Mouse (Mus musculus) ES-Bruce4 (cell line): Measurements from ENCODE around the gene Acot11. TPM values are rescaled to one million over a fixed set of nuclear protein-coding genes. Genes with fewer than 3 reads are reported as not detected.
"Not testable (repeated sequence)": the region's sequence is repeated elsewhere in the genome, so short reads cannot be mapped to it uniquely, and the experiment has no call there.

Source experiments
- H3K27ac ChIP-seq: 2 replicates; pipeline ENCODE4 v1.5.1; 2012; ENCODE audit warnings: low read length, inconsistent platforms; ENCODE audit not compliant: insufficient read depth
- H3K27me3 ChIP-seq: 2 replicates; pipeline ENCODE4 v1.6.1; 2012; ENCODE audit warnings: mild to moderate bottlenecking, low read length, inconsistent platforms; ENCODE audit not compliant: control insufficient read depth, poor library complexity, insufficient read depth, severe bottlenecking
- H3K36me3 ChIP-seq: 2 replicates; pipeline ENCODE4 v1.6.1; 2012; ENCODE audit warnings: inconsistent platforms, mild to moderate bottlenecking, low read length, moderate library complexity; ENCODE audit not compliant: control insufficient read depth, poor library complexity, insufficient read depth, severe bottlenecking
- H3K4me1 ChIP-seq: one replicate; pipeline ENCODE4 v1.8.1; 2011; ENCODE audit warnings: low read length; ENCODE audit not compliant: control insufficient read depth, insufficient read depth
- H3K4me3 ChIP-seq: 2 replicates; pipeline ENCODE4 v1.5.1; 2011; ENCODE audit warnings: low read depth, mild to moderate bottlenecking, low read length
- H3K9ac ChIP-seq: 2 replicates; pipeline ENCODE4 v1.6.1; 2012; ENCODE audit warnings: low read depth, mild to moderate bottlenecking, inconsistent platforms; ENCODE audit not compliant: poor library complexity, severe bottlenecking
- H3K9me3 ChIP-seq: replicated peaks from 2 replicates; pipeline ENCODE4 v1.6.1; 2012; ENCODE audit warnings: mild to moderate bottlenecking, low read length, inconsistent platforms; ENCODE audit not compliant: control insufficient read depth, poor library complexity, insufficient read depth, severe bottlenecking
- CTCF ChIP-seq: IDR thresholded peaks from one replicate; pipeline ENCODE4 v1.8.1; 2011; ENCODE audit warnings: low read depth, low read length
- EP300 ChIP-seq: IDR thresholded peaks from 2 replicates; pipeline ENCODE4 v1.6.1; 2011; ENCODE audit warnings: low read depth, low read length; ENCODE audit not compliant: insufficient read depth
- POLR2A ChIP-seq: IDR thresholded peaks from one replicate; pipeline ENCODE4 v1.8.1; 2011; ENCODE audit warnings: low read length; ENCODE audit not compliant: insufficient read depth
- polyA plus RNA-seq: library from polyadenylated mRNA; stranded (reverse); fragments of >200 nt; gene quantifications from 2 replicates; pipeline ENCODE4 v1.2.4, GENCODE M21; 2011; ENCODE audit warnings: low read depth; ENCODE audit not compliant: missing spikeins, insufficient read depth, insufficient read length

The Acot11 gene
- polyA plus RNA-seq, 1 experiment = 3.8 TPM

DNA sequence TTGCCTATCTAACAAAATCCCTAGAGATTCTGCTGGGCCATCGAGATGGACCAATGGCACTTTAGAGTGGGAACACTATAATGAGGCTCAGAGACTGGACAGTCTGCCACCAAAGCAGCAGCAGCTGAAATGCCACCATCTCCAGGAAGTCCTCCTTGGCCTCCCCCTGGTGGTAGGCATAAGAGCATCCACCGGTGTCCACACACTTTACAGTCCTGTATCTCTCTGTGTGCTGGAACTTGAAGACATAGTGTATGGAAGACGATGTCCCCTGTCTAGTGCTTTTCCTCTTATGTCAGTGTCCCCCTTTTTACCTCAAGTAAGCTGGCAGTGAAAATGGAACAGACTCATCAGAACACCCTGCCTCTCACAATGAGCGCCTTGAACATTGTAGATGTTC is 1.0 kb downstream of the Acot11 start:
- Histone ChIP-seq H3K4me3 (no peak overlapping the region), H3K27ac (no peak overlapping the region), H3K9ac (no peak overlapping the region), H3K4me1 (no peaks in the 10 kb centered on the region), H3K9me3 (no peaks in the 10 kb centered on the region), H3K36me3 (no peaks in the 10 kb centered on the region), H3K27me3 (no peaks in the 10 kb centered on the region)
- peak; percentile 31 for TF ChIP-seq CTCF
- no peak for TF ChIP-seq POLR2A
- no peak for TF ChIP-seq EP300

DNA sequence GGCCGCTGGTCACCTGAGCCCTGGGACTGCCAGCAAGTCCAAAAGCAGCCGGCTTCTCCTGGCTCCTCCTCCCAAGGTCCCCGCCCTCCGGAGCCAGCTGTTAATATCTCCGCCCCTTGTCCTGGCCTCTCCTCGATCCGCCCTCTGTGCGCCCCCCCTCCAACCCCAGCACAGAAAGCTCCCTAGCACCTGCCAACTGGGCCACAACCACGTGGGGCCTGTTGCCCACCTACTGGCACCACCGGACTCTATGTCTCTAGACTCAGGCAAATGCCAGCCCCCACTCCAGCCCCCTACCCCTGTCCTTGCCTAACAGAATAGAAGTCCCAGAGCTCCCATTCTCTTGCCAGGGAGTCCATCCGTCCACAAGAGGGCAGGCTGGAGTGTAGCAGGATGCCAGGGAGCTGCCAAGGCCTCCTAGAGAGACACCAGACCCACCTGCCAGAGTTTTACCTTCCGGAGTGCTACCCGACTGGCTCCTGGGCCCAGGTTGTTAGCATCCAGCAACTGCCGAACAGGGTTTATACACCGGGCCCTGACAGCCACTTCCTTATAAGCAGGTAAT is 4.9 kb downstream of the Acot11 start:
- Histone ChIP-seq H3K4me1 (no peaks in the 10 kb centered on the region), H3K9ac (0 out of 2 replicates have a peak overlapping the region, but pooled peaks have one; percentile 23), H3K36me3 (no peaks in the 10 kb centered on the region), H3K27ac (no peak overlapping the region), H3K27me3 (no peaks in the 10 kb centered on the region), H3K4me3 (peak overlapping the region; percentile 37; the same call in 1 of the 2 replicates), H3K9me3 (no peaks in the 10 kb centered on the region)
- peak; percentile 64 for TF ChIP-seq CTCF
- no peak for TF ChIP-seq POLR2A

DNA sequence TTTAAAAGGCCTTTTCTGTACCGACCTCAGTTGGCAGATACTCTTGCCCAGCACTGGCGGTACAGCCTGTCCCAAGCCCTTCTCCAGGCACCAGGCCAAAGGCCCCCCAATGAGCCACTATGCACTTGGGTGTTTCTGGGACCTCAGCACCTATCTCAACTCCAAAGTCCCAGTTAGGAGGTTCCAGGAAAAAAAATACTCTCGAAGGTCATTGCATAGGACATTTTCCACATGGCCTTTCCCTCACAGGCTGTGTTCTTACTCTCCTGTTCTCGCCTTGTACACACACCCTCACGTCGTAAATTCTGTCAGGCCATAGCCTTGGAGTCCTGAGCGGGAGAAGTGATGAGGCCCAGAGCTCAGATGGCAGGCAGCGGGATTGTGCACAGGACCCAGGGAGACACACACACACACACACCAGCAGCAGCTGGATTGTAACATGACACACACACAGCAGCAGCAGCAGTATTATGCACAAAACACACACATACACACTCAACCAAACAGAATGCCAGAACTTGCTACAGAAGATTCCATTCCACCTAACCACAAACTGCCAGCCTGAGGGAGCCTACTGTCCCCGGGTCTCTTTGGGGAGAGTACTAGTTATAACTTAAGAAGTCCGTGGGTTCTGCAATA is 5.8 kb downstream of the Acot11 start:
- H3K9me3 ChIP-seq = no peaks in the 10 kb centered on the region
- no peaks in the 10 kb centered on the region for H3K4me1 ChIP-seq
- no peak overlapping the region for H3K27ac ChIP-seq
- H3K4me3 ChIP-seq = no peak overlapping the region
- H3K27me3 ChIP-seq = no peaks in the 10 kb centered on the region
- H3K9ac ChIP-seq = no peak overlapping the region
- H3K36me3 ChIP-seq = no peaks in the 10 kb centered on the region
- no peak for TF ChIP-seq CTCF
- no peak for TF ChIP-seq EP300
- no peak for TF ChIP-seq POLR2A

DNA sequence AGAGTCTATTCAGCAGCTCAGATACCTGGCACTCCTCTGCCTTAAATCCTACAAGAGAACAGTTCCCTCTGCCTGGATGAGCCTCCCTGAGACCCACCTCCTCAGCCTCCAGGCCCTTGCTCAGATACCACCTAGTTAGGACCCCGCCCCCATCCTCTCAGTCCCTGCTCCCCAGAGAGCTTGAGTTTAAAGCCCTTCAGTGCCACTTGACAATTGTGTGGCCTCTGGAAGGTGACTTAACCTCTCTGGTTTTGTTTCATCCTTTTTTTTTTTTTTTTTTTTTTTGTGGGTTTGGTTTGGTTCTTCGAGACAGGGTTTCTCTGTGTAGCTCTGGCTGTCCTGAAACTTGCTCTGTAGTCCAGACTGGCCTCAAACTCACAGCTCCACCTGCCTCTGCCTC is 9.5 kb downstream of the Acot11 start:
- H3K27ac ChIP-seq = no peak overlapping the region

DNA sequence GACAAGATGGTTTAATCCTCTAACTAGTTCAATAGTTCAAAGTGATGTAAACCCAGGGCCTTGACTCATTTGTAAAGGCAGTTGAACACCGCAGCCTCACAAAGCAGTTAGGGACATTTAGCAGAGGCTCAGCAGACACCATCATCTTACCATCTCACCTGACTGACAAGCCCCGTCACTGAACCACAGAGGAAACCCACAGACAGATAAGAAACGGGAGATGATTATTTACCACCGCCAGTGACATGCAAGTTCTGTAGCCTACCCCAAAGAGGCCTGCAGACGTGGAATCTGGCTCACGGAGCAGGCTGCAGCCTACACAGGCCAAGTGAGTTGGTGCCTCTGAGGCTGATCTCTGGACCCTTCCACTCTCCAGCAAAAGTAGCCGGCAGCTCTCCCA is 10.6 kb downstream of the Acot11 start:
- no peaks in the 10 kb centered on the region for H3K36me3 ChIP-seq
- H3K9ac ChIP-seq = no peak overlapping the region
- H3K4me1 ChIP-seq = peaks cover 4% of the 10 kb centered on the region
- no peaks in the 10 kb centered on the region for H3K27me3 ChIP-seq
- TF ChIP-seq POLR2A (no peak), CTCF (no peak), EP300 (no peak)
- H3K9me3 ChIP-seq = no peaks in the 10 kb centered on the region
- H3K27ac ChIP-seq = no peak overlapping the region
- H3K4me3 ChIP-seq = no peak overlapping the region

More for the DNA sequence above, 9.5 kb downstream of the Acot11 start:
- Histone ChIP-seq H3K9me3 (no peaks in the 10 kb centered on the region), H3K4me1 (peaks cover 4% of the 10 kb centered on the region), H3K4me3 (no peak overlapping the region), H3K36me3 (no peaks in the 10 kb centered on the region), H3K27me3 (no peaks in the 10 kb centered on the region), H3K9ac (no peak overlapping the region)
- no peak for TF ChIP-seq POLR2A
- no peak for TF ChIP-seq CTCF
- TF ChIP-seq EP300 = no peak

DNA sequence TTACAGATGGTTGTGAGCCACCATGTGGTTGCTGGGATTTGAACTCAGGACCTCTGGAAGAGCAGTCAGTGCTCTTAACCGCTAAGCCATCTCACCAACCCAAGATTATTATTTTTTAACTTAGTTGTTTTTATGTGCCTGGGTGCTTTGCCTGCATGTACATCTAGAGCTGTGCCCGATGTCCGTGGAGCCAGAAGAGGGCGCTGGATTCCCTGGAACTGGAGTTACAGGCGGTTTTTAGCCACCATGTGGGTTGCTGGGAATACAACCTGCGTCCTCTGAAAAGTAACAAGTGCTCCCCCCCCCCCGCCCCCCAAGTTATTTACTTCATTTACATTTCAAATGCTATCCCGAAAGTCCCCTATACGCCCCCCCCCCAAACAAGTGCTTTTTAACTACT is 11.0 kb downstream of the Acot11 start:
- not testable (repeated sequence) for H3K27ac ChIP-seq, H3K9me3 ChIP-seq, H3K9ac ChIP-seq, H3K4me3 ChIP-seq, H3K36me3 ChIP-seq, H3K4me1 ChIP-seq, H3K27me3 ChIP-seq
- TF ChIP-seq CTCF = peak; percentile 33
